Mouse (Mus musculus) left cerebral cortex, postnatal 25 days (tissue): ENCODE measurements around the gene Apoe. TPM values are rescaled to one million over a fixed set of nuclear protein-coding genes. Genes with fewer than 3 reads are reported as not detected.
A peak's percentile ranks its signal among the peaks of the same experiment; 100 is the strongest.
"Not testable (repeated sequence)": the region's sequence is repeated elsewhere in the genome, so short reads cannot be mapped to it uniquely, and the experiment has no call there.

Experiments used
- DNase-seq, 2 experiments: peaks; one replicate each; pipeline ENCODE4 v3.0.0; 2022; ENCODE audit warnings: low spot score in 2 of 2, mixed read lengths in 1 of 2
- intact Hi-C: fragments of 180-260 bp; cut with DNase I; formaldehyde crosslinking; loops from one replicate; pipeline ENCODE4 v1.15.1; 2025
- total RNA-seq, 2 experiments: library from RNA; stranded (reverse); gene quantifications; 2 replicates each; pipeline ENCODE4 v1.2.3; 2021

Apoe gene
- total RNA-seq, 2 experiments from 2014 or later = 2,052 to 2,099 TPM

GRCm38 (mm10) chr7:19695881-19696280, 3.1 kb downstream of the Apoe start:
- intact Hi-C loops = no loop called here
- no peak for DNase-seq

- intact Hi-C loops = no loop called here
- no peak for DNase-seq
Observed at GRCm38 (mm10) chr7:19695213-19695594, 3.8 kb downstream of the Apoe start.

GRCm38 (mm10) chr7:19694336-19695212, 4.4 kb downstream of the Apoe start:
- intact Hi-C loops = no loop called here

GRCm38 (mm10) chr7:19693421-19693820, 5.6 kb downstream of the Apoe start:
- peak in 1 of 2 experiments; percentile 60 for DNase-seq
- intact Hi-C loops = no loop called here

More at GRCm38 (mm10) chr7:19694336-19695212, 4.4 kb downstream of the Apoe start:
- no peak for DNase-seq

GRCm38 (mm10) chr7:19691873-19692865, 6.8 kb downstream of the Apoe start, which contains the start of gene Apoc1:
Apoc1 (minus strand) TSS chr7:19692660.
- intact Hi-C loops = no loop called here
- no peak for DNase-seq

- intact Hi-C loops = no loop called here
- DNase-seq = no peak
Observed at GRCm38 (mm10) chr7:19691434-19691833, 7.6 kb downstream of the Apoe start.

- intact Hi-C loops = no loop called here
- DNase-seq = no peak
Observed at GRCm38 (mm10) chr7:19690845-19691244, 8.1 kb downstream of the Apoe start.

- DNase-seq = no peak
- intact Hi-C loops = no loop called here
Observed at GRCm38 (mm10) chr7:19688611-19689010, 10.4 kb downstream of the Apoe start.

GRCm38 (mm10) chr7:19688101-19688500, 10.9 kb downstream of the Apoe start:
- DNase-seq = no peak
- intact Hi-C loops = no loop called here

GRCm38 (mm10) chr7:19686927-19687583, 11.9 kb downstream of the Apoe start:
- DNase-seq, intact Hi-C loops: not testable (repeated sequence)

- no peak for DNase-seq
- intact Hi-C loops = no loop called here
Observed at GRCm38 (mm10) chr7:19686521-19686920, 12.5 kb downstream of the Apoe start.

GRCm38 (mm10) chr7:19685374-19685773, 13.6 kb downstream of the Apoe start:
- intact Hi-C loops = no loop called here
- DNase-seq = no peak

GRCm38 (mm10) chr7:19683771-19684201, 15.2 kb downstream of the Apoe start:
- intact Hi-C loops = no loop called here
- DNase-seq = no peak

- no peak for DNase-seq
- intact Hi-C loops = no loop called here
Observed at GRCm38 (mm10) chr7:19682979-19683378, 16.0 kb downstream of the Apoe start.

GRCm38 (mm10) chr7:19681202-19681694, 17.7 kb downstream of the Apoe start, which contains the start of the genes Gm44805 and Apoc4:
Gm44805 (minus strand) TSS chr7:19681423.
Apoc4 (minus strand) TSS chr7:19681479.
- DNase-seq = no peak
- intact Hi-C loops = no loop called here

- intact Hi-C loops = no loop called here
- DNase-seq = no peak
Observed at GRCm38 (mm10) chr7:19680702-19681101, 18.3 kb downstream of the Apoe start.

- intact Hi-C loops = no loop called here
Observed at GRCm38 (mm10) chr7:19678901-19679300, 20.1 kb downstream of the Apoe start.

GRCm38 (mm10) chr7:19677872-19678271, 21.1 kb downstream of the Apoe start, which contains the start of gene Apoc2:
Apoc2 (minus strand) TSS chr7:19677941.
- no peak for DNase-seq
- intact Hi-C loops = no loop called here

More at GRCm38 (mm10) chr7:19678901-19679300, 20.1 kb downstream of the Apoe start:
- no peak for DNase-seq

GRCm38 (mm10) chr7:19676662-19677061, 22.3 kb downstream of the Apoe start:
- DNase-seq = no peak
- intact Hi-C loops = no loop called here
